Mouse (Mus musculus) granulocyte monocyte progenitor cell, adult 5-6 weeks (primary cell): ENCODE measurements around the gene Tmem136. TPM values are rescaled to one million over a fixed set of nuclear protein-coding genes. Genes with fewer than 3 reads are reported as not detected.

ENCODE experiments used
- ATAC-seq: replicated peaks from 2 replicates; pipeline ENCODE4 v1.8.0; 2016; ENCODE audit warnings: mild to moderate bottlenecking, moderate TSS enrichment, inconsistent platforms; ENCODE audit not compliant: poor library complexity, severe bottlenecking
- total RNA-seq, 2 experiments: library from RNA; stranded (forward) in 1 of 2; stranded (reverse) in 1 of 2; fragments of 200-712, 200-1000 nt in 1 of 2; fragments of >200 nt in 1 of 2; fragmentation: Nextera tagmentation in 1 of 2; gene quantifications; 2 replicates each; pipeline ENCODE4 v1.2.3; 2014 to 2017

The Tmem136 gene
- total RNA-seq, 2 experiments from 2014 or later: not detected

DNA sequence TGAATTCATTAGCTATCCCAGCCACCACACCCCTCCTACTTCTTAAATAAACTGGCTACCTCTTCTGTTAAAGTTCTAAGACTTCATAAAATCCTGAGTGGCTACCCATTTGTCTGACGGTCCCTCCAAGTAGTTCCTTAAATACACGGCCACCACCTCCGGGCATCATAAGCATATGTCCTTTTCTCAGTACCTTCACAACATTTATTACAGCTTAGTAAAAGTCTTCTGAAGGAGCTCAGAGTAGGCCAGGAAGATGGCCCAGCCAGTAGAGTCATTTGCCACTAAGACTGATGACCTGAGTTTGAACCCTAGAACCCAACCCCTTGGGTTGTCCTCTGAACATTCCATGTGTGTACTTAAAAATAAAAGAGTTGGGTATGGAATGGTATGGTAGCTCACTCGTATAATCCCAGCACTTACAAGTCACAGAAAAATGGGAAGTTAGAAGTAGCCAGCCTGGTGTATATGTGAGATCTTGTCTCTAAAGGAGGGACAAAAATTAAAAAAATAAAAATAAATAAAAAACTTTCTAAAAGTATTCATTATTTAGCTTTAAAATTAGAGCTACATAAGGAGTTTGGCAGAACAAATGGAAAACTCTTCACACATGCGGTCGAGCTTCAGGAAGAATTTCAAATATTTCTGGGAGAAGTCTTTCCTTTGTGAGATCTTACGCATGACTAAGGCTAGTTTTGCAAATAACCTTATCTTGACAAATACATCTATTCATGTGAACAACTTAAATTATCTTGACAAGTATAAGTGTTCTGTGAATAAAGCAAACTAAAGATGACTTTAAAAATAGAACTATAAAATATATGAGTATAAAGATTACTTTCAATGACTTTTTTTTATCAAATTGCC is 31.6 kb downstream of the Tmem136 start:
- ATAC-seq: no peak

DNA sequence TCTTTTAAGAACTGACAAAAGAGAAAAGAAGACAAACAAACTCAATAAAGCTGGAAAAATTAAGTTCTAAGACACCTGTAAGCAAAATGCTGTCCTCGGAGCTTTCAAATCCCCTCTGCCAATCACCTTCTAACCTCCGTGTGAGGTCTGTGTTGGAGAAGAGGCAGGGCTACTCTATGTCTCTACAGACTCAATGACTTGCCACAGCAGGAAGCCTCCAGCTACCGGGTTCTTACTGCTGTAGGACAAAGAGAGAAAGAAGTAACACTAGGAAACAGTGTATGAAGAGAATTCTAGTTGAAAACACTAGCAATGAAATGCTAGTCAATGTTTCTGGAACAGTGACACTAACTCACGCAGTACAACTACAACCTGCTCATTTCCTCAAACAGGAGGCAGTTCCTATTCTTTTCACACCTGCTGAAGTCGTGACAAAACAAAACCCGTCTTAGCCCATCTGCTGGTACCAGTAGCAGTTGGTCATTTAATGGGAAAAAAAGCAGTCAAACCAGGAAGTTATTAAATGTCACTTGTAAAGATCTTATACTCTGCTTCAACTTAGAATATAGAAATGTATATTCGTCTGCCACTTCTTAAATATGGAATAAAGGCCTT is 32.8 kb downstream of the Tmem136 start:
- no peak for ATAC-seq

DNA sequence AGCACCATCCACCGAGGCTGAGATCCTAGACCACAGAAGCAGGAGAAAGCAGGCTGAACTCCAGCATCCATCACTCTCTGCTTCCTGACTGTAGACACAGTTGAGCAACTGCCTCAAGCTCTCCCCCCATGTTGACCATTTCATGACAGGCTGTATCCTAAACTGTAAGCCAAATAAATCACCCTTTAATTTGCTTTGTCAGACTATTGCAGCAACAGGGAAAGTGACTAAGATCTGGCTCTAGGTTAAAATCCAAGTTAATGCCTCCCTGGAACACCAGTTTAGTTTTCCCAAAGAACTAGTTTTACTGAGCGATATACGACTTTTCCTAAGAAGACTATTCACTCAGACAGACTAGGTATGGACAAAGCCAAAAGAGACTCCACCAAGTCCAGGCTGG is 37.7 kb downstream of the Tmem136 start:
- no peak for ATAC-seq

DNA sequence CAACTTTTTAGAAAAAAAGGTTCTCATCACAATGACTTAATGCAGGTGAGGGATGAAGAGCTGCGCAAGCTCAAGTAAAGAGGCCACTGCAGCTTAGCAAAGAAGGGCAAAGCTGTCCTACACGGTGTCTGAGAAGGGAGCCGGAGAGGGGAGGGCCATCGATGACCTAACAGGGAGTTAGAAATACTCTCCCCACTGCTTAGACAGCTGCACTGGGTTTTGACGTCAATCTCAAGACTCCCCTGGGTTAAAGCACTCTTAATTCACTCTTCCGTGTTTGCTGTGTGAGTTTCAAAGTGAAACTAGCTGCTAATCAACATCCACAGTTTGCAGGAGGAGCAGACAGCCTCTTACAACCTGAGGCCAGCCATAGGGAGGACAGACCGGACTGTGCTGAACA is 40.2 kb downstream of the Tmem136 start:
- ATAC-seq: no peak

DNA sequence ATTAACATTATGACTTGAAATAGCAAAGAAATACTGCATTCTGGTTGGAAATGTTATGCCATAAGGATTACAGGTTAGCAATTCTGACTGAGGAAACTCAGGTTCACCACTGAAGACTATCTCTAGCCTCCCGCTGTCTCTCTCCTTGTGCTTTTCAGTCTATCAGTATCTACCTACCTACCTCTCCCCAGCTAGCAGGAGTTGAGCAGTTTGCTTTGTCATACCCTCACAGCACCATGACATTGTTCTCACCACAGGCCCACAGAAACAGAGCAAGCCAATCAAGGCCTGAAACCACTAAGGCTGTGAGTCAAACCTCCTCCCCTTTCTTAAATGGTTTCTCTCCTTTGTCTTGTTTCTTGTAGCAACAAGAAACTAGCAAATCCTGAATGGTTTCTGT is 41.8 kb downstream of the Tmem136 start:
- ATAC-seq: no peak

DNA sequence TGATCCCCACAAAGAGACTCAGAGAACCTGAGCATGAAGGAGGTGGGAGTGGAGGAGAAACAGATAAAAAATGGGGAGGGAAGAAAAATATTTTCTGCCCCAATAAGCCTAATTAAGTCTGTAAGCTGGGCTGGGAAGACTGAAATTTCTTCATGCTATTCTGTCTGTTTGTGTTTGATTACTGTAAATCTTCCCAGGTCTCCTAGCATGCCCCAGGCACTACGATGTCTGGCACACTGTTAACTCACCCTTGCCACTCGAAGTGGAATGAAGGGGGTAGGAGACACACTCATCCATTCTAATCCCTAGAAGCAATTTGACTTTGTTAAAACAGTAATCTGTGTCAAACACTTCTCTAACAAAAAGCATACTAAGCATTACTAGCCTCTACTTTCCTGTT is 44.6 kb downstream of the Tmem136 start:
- ATAC-seq: no peak

DNA sequence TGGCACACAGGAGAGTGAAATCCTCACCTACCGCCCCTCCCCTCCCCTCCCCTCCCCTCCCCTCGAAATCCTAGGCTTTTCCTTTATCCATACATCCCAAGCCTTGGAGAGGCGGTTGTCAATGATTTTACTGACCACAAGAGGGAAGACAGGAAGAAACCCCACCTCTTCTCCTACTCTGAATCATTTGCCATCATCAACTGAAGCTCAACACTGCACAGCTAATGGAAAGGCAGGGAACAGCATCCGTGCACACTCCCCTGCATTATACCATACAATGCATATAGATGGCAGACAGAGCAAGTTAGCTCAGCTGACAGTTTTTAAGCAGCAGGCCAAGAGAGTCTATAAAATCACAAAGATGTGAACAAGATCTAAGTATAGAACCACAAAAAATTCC is 45.2 kb downstream of the Tmem136 start:
- ATAC-seq: no peak

DNA sequence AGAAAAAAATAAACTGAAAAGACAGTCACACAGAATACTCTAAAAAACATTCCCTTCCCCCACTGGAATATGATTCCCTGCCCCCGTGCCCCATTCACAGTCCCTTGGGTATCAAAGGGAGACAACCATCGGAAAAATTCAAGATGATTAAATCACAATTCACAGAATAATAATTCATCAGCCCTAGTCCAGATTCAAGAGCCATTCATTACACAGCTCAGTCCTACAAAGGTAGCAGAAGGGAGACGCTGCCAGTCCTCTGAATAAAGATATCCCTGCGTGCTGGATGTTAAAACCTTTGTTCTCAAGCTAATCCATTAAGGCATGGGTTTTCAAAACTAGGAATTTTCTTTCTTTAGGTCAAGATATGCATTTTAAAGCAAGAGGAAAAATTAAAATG is 45.8 kb downstream of the Tmem136 start:
- no peak for ATAC-seq

DNA sequence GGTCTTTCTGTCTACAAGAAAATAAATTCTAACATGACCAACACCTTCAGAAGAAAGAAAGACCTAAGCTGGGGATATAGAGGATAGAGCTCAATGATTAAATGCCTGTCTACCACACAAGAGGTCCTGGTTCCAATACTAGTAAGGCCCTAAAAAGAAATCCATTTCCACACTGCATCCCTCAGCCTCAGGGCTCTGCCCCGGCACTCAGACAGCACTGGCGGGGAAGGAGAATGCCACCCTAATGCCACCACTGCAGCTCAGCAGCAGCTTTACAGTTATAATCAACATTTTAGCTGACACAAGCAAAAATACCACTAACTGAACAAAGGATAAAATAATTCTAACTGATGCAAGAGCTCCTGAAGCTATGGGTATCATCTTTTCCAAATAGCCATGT is 46.2 kb downstream of the Tmem136 start:
- ATAC-seq: no peak

DNA sequence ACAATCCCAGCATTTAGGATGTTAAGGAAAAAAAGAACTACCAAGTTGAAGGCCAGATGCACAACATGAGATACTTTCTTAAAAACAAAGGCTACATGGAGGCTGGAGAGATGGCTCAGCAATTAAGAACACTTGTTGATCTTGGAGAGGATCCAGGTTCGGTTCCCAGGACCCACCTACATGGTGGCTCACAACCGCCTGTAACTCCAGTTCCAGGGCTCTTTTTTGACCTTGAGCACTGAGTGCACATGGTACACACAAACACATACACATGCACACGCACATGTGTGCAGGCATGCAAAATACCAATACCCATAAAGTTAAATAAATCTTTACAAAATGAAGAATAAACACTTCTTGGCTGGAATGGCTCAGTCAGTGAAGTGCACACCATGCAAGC is 48.5 kb downstream of the Tmem136 start:
- ATAC-seq: no peak

DNA sequence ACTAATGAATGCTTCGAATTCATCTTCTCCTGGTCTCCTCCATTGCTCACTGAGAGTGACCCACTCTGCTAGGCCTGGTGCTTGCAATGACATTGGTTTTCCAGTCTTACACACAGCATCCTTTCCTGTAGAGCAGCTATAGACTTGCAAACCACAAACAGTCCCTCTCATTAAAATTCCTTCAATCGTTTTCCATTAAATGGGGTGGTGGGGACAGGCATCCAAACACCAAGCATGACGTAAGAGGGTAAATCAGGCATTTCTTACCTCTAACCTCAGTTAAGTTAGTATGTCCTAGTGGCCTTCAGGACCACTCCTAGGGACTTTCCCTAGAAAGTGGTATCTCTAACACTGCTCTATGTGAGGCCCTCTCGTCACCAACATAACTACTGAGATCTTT is 51.1 kb downstream of the Tmem136 start:
- no peak for ATAC-seq

DNA sequence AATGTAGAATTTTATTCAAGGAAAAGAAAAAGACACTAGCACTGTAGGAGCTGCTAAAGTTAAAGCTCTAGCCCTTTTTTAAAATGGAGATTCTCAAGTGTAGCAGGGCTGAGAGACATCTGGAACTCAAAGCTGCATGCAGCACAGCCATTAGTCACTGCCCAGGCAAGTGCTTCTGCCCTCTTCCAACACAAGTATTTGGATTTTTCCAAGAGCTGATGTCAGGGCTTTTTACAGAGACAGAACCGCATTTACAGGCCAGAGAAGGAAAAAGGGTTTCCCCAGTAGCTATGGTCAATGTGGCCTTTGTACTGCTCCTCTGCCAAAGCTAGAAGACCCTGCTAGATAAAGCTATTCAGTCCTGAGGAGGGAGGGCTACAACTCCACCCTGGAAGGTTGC is 54.8 kb downstream of the Tmem136 start:
- no peak for ATAC-seq

Other genes starting within 250 kb of the Tmem136 start
- gene Grik4, start 172.1 kb downstream of the Tmem136 start, total RNA-seq (2014; fragmentation: Nextera tagmentation): not detected in 2 replicates
- 0.72 TPM in 1 of 2 replicates, not detected in the other for gene Grik4, start 172.1 kb downstream of the Tmem136 start, total RNA-seq (2017)
- gene Arhgef12, start 9.3 kb downstream of the Tmem136 start, total RNA-seq (2014; fragmentation: Nextera tagmentation): 0.06 and 0.28 TPM in 2 replicates
- 0.39 and 0.62 TPM in 2 replicates for gene Arhgef12, start 9.3 kb downstream of the Tmem136 start, total RNA-seq (2017)
- gene Pou2f3, start 93.8 kb upstream of the Tmem136 start, total RNA-seq (2014; fragmentation: Nextera tagmentation): not detected in 2 replicates
- gene Pou2f3, start 93.8 kb upstream of the Tmem136 start, total RNA-seq (2017): not detected in 2 replicates
- 11.1 and 14.2 TPM in 2 replicates for gene Oaf, start 123.3 kb upstream of the Tmem136 start, total RNA-seq (2014; fragmentation: Nextera tagmentation)
- gene Oaf, start 123.3 kb upstream of the Tmem136 start, total RNA-seq (2017): 7.1 and 11.6 TPM in 2 replicates
- gene Trim29, start 194.3 kb upstream of the Tmem136 start, total RNA-seq (2014; fragmentation: Nextera tagmentation): not detected in 2 replicates
- not detected in 2 replicates for gene Trim29, start 194.3 kb upstream of the Tmem136 start, total RNA-seq (2017)